8 mouse cellular contexts compared by ENCODE assay signal in the genomic region with DNA sequence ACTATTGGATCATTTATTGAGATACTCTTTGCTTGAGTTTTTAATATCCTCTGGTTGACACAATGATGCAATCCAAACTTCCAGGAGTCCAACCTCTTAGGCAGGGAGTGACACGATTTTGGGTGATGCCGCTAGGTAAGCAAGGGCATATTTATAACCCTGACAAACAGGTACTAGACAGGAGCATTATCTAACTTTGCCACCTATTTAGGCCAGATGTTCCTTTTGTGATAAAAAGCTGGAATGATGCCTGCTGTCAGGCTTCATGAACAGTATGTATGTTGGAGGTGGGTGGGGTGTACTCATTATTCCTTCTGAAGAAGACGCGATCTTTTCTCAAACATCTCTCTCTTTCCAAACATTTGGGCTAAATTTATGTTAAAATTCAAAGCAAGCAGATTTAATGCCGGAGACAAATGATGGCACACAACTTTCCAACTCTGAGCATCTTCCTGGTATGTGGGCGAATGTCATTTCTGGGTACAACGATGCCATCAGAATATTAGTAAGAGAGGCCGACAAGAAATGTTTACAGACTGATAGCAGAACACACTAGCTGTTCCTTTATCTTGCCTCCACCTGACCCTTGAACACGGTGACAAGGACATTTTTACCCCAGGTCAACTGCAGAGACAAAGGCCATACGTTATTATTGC. TPM values are rescaled to one million over a fixed set of nuclear protein-coding genes. Genes with fewer than 3 reads are reported as not detected.
DNase-seq lines count a peak whose midpoint lies in the region; ATAC-seq and TF ChIP-seq lines count a peak whose summit lies in the region.

No protein-coding gene starts in this region.

- WGBS in heart, embryonic 13.5 days: 45% methylated on average over 10 of the region's 10 CpGs
- WGBS in hindbrain, embryonic 10.5 days: 68% methylated on average over 10 of the region's 10 CpGs

- peak overlapping the region; percentile 95 for H3K4me2 ChIP-seq in heart, embryonic 13.5 days

- H3K27ac ChIP-seq in heart, embryonic 13.5 days (replicated peaks): peak overlapping the region; percentile 95
- no peak overlapping the region for H3K27ac ChIP-seq in bone marrow macrophage, adult 2 months (ENCODE audit: insufficient read depth, low read depth, low read length)
- H3K27ac ChIP-seq in hindbrain, embryonic 10.5 days: peak overlapping the region; percentile 99

- H3K9me3 ChIP-seq in heart, embryonic 13.5 days: no peaks in the 10 kb centered on the region
- no peaks in the 10 kb centered on the region for H3K9me3 ChIP-seq in hindbrain, embryonic 10.5 days

- no peak for DNase-seq in heart, postnatal 25 days (ENCODE audit: low spot score)
- no peak for DNase-seq in hindbrain, embryonic 10.5 days (ENCODE audit: low spot score)
- no peak for DNase-seq in right cerebral cortex, postnatal 14 days
- no peak for DNase-seq in gastrocnemius, postnatal 36 days
- DNase-seq in frontal cortex, postnatal 25 days (ENCODE audit: low spot score in 2 of 2): no peak

- TF ChIP-seq POLR2A in bone marrow macrophage, adult 2 months (IDR thresholded peaks at IDR 0.05; ENCODE audit: borderline replicate concordance, low read depth, low read length): no peak

- ATAC-seq in heart, embryonic 13.5 days (ENCODE audit: extremely low read depth, insufficient number of reproducible peaks, low FRiP score, low TSS enrichment): no peak
- peak; percentile 44 for ATAC-seq in megakaryocyte-erythroid progenitor cell, adult 5-6 weeks (replicated peaks; ENCODE audit: low FRiP score, low TSS enrichment, poor library complexity, severe bottlenecking)

- peaks cover 34% of the 10 kb centered on the region for H3K4me1 ChIP-seq in heart, embryonic 13.5 days
- H3K4me1 ChIP-seq in bone marrow macrophage, adult 2 months (ENCODE audit: control insufficient read depth, insufficient read depth, low read length): peaks cover 18% of the 10 kb centered on the region
- H3K4me1 ChIP-seq in hindbrain, embryonic 10.5 days (replicated peaks): peaks cover 36% of the 10 kb centered on the region

- H3K27me3 ChIP-seq in heart, embryonic 13.5 days (replicated peaks): no peaks in the 10 kb centered on the region
- no peaks in the 10 kb centered on the region for H3K27me3 ChIP-seq in hindbrain, embryonic 10.5 days (ENCODE audit: insufficient read depth, poor library complexity, severe bottlenecking)

- peak overlapping the region; percentile 97 for H3K4me3 ChIP-seq in heart, embryonic 13.5 days
- H3K4me3 ChIP-seq in bone marrow macrophage, adult 2 months (ENCODE audit: insufficient read depth, low read length): peak overlapping the region; percentile 95
- peak overlapping the region; percentile 97; the same call in 1 of the 2 replicates for H3K4me3 ChIP-seq in hindbrain, embryonic 10.5 days

- H3K36me3 ChIP-seq in heart, embryonic 13.5 days: no peaks in the 10 kb centered on the region
- H3K36me3 ChIP-seq in hindbrain, embryonic 10.5 days: no peaks in the 10 kb centered on the region

- peak overlapping the region; percentile 99 for H3K9ac ChIP-seq in heart, embryonic 13.5 days

- TF ChIP-seq CTCF in bone marrow macrophage, adult 2 months (IDR thresholded peaks at IDR 0.05; ENCODE audit: low read depth, low read length): no peak

- intact Hi-C loops in heart, postnatal 25 days (cut with DNase I): loop anchor here (2.0 to 5.0 kb wide), 2 partner anchors 27 to 181 kb away; no protein-coding TSS in a partner anchor
- intact Hi-C loops in gastrocnemius, postnatal 36 days (cut with DNase I): loop anchor here (10.0 kb wide), 1 partner anchor 323 kb away; no protein-coding TSS in a partner anchor

RNA-seq across cellular contexts. Expression of gene Mkln1, which starts 0.6 kb away (rescaled TPM):
- polyA plus RNA-seq in heart, embryonic 13.5 days (2015; fragmentation: Nextera tagmentation; extraction: Ambion mirVana): 172 and 188 TPM in 2 replicates
- total RNA-seq in heart, postnatal 25 days (2021): 100 to 1,000 TPM; 164 to 171 TPM
- 101 and 110 TPM in 2 replicates for polyA plus RNA-seq in bone marrow macrophage, adult 2 months (2012; ENCODE audit: insufficient read depth, insufficient read length, missing spikeins)
- 201 and 212 TPM in 2 replicates for polyA plus RNA-seq in hindbrain, embryonic 10.5 days (2016; fragmentation: Nextera tagmentation; extraction: Ambion mirVana)
- 130 and 141 TPM in 2 replicates for total RNA-seq in megakaryocyte-erythroid progenitor cell, adult 5-6 weeks (2014; fragmentation: Nextera tagmentation)
- total RNA-seq in megakaryocyte-erythroid progenitor cell, adult 5-6 weeks (2017): 186 and 215 TPM in 2 replicates
- 100 to 1,000 TPM; 140 to 143 TPM for total RNA-seq in gastrocnemius, postnatal 36 days (2021)
